Mouse (Mus musculus): Measurements from ENCODE around the gene Phyhipl.

DNA sequence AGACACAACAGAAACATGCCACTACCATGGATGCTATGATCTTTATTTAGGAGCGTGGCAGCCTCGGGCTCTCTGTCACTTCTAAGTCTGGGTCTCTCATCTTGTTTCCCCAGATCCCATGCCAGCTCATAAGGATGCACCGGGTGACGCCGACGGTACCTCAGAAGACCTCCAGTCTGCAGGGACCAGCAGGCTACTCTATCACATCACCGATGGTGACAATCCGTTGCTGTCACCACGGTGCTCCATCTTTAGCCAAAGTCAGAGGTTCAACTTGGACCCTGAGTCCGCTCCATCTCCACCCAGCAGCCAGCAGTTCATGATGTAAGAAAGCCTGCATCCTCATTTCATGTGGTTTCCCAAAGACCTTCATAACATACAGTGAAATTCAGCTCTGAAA, 121.2 kb downstream of the Phyhipl start:
- TF ChIP-seq CTCF (IDR thresholded peaks at IDR 0.05; ENCODE audit: low read depth) = no peak
- TF ChIP-seq EP300 (IDR thresholded peaks at IDR 0.05; ENCODE audit: low read depth) = no peak
